Mouse (Mus musculus) lung, postnatal 0 days (tissue): ENCODE data around the gene Map7. TPM values are rescaled to one million over a fixed set of nuclear protein-coding genes. Genes with fewer than 3 reads are reported as not detected.
A peak's percentile ranks its signal among the peaks of the same experiment; 100 is the strongest.

Source experiments
- ATAC-seq: fragments of 200-750 bp; cut with Nextera tagmentation; 2 replicates; pipeline ENCODE4 v1.8.0; 2017; ENCODE audit warnings: moderate library complexity
- DNase-seq: peaks from one replicate; pipeline ENCODE4 v3.0.0-alpha.2; 2016; ENCODE audit warnings: low spot score
- H3K27ac ChIP-seq: fragments of 300-500 bp; sonication (generic); 2 replicates; pipeline ENCODE4 v1.5.1; 2014; ENCODE audit warnings: antibody characterized with exemption, mild to moderate bottlenecking, low read length, mixed read lengths
- H3K27me3 ChIP-seq: fragments of 300-500 bp; sonication (generic); replicated peaks from 2 replicates; pipeline ENCODE4 v1.6.1; 2014; ENCODE audit warnings: low read length, mixed read lengths; ENCODE audit not compliant: insufficient read depth
- H3K36me3 ChIP-seq: fragments of 300-500 bp; sonication (generic); 2 replicates; pipeline ENCODE4 v1.6.1; 2014; ENCODE audit warnings: low read length, mixed read lengths; ENCODE audit not compliant: insufficient read depth
- H3K4me1 ChIP-seq: fragments of 300-500 bp; sonication (generic); 2 replicates; pipeline ENCODE4 v1.6.1; 2014; ENCODE audit warnings: antibody characterized with exemption, low read depth, low read length, mixed read lengths; ENCODE audit not compliant: insufficient read depth
- H3K4me2 ChIP-seq: fragments of 300-500 bp; sonication (generic); replicated peaks from 2 replicates; pipeline ENCODE4 v1.6.1; 2014; ENCODE audit warnings: low read depth, mild to moderate bottlenecking, low read length, moderate library complexity, mixed read lengths
- H3K4me3 ChIP-seq: fragments of 300-500 bp; sonication (generic); 2 replicates; pipeline ENCODE4 v1.5.1; 2014; ENCODE audit warnings: low read depth, low read length
- H3K9ac ChIP-seq: fragments of 300-500 bp; sonication (generic); replicated peaks from 2 replicates; pipeline ENCODE4 v1.6.1; 2014; ENCODE audit warnings: low read depth, mild to moderate bottlenecking
- H3K9me3 ChIP-seq: fragments of 300-500 bp; sonication (generic); 2 replicates; pipeline ENCODE4 v1.6.1; 2016; ENCODE audit warnings: low read length, mixed read lengths
- CTCF ChIP-seq: IDR thresholded peaks from 2 replicates; pipeline ENCODE4 v1.5.1; 2016; ENCODE audit warnings: antibody characterized with exemption, mild to moderate bottlenecking
- EP300 ChIP-seq: IDR thresholded peaks from 2 replicates; pipeline ENCODE4 v1.6.1; 2016; ENCODE audit warnings: antibody characterized with exemption, mild to moderate bottlenecking, control low read depth
- WGBS: fragments of 180-500 bp; shearing (Covaris S2); extraction: QIAGEN DNeasy Blood & Tissue Kit; methylation state at CpG from one replicate; pipeline ENCODE4 v1.1.7; 2014; 5-methylcytosine and 5-hydroxymethylcytosine counted together
- polyA plus RNA-seq: library from polyadenylated mRNA; unstranded; fragments of >200 nt; fragmentation: Nextera tagmentation; extraction: Ambion mirVana; gene quantifications from 2 replicates; pipeline ENCODE4 v1.2.1, GENCODE M21; 2015

Gene Map7
- polyA plus RNA-seq, 1 experiment from 2014 or later, result 12.9 TPM

- H3K27ac ChIP-seq, result peak overlapping the region; percentile 82; the same call in 1 of the 2 replicates
- ATAC-seq (no peak), DNase-seq (no peak)
- no peaks in the 10 kb centered on the region for H3K27me3 ChIP-seq
- peak overlapping the region; percentile 81; the same call in 1 of the 2 replicates for H3K9ac ChIP-seq
- no peaks in the 10 kb centered on the region for H3K4me1 ChIP-seq
- H3K36me3 ChIP-seq, result no peaks in the 10 kb centered on the region
- H3K9me3 ChIP-seq, result no peaks in the 10 kb centered on the region
- H3K4me2 ChIP-seq, result peak overlapping the region; percentile 96
- 5% methylated on average over 13 of the region's 13 CpGs for WGBS
- H3K4me3 ChIP-seq, result peak overlapping the region; percentile 81
- TF ChIP-seq CTCF (no peak), EP300 (no peak)
These were observed 1.6 kb downstream of the Map7 start for GRCm38 (mm10) chr10:20149835-20150355.

DNA sequence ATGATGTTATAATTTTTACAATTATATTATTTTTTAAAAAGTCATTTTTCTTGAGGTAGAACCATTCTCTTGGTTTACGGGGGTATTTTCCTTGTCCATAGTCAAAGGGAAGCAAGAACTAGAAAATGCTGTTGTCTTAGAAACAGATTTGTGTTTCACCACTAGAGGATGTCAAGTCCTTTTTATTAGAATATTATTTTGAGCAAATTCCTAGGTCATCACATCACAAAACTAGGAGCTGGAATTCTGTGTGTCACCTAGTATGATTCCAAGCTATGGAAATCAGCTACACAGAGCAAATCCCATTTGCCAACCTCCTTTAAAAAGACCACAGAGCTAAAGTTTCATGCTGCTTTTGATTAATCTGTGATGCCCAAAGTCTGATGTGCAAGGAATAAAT lies 3.9 kb downstream of the Map7 start:
- TF ChIP-seq EP300 (no peak), CTCF (peak; percentile 58)
- Histone ChIP-seq H3K4me2 (no peak overlapping the region), H3K27ac (no peak overlapping the region), H3K9me3 (no peaks in the 10 kb centered on the region), H3K9ac (no peak overlapping the region), H3K4me1 (no peaks in the 10 kb centered on the region), H3K4me3 (no peak overlapping the region), H3K36me3 (no peaks in the 10 kb centered on the region), H3K27me3 (no peaks in the 10 kb centered on the region)
- DNase-seq, result peak; percentile 52
- no peak for ATAC-seq
- WGBS, result 97% methylated on average over 1 of the region's 1 CpGs

- Histone ChIP-seq H3K36me3 (no peaks in the 10 kb centered on the region), H3K4me3 (no peak overlapping the region), H3K9ac (no peak overlapping the region), H3K9me3 (no peaks in the 10 kb centered on the region), H3K27ac (no peak overlapping the region), H3K4me1 (no peaks in the 10 kb centered on the region), H3K27me3 (no peaks in the 10 kb centered on the region), H3K4me2 (no peak overlapping the region)
- DNase-seq (peak; percentile 31), ATAC-seq (no peak)
- WGBS, result 26% methylated on average over 2 of the region's 2 CpGs
- TF ChIP-seq CTCF (no peak), EP300 (no peak)
These were observed 5.2 kb downstream of the Map7 start for GRCm38 (mm10) chr10:20153507-20153906.

GRCm38 (mm10) chr10:20155401-20155800 lies 7.1 kb downstream of the Map7 start:
- WGBS, result 65% methylated on average over 7 of the region's 7 CpGs
- ATAC-seq (no peak), DNase-seq (no peak)
- no peak overlapping the region for H3K9ac ChIP-seq
- no peaks in the 10 kb centered on the region for H3K36me3 ChIP-seq
- no peak overlapping the region for H3K27ac ChIP-seq
- no peaks in the 10 kb centered on the region for H3K9me3 ChIP-seq
- no peak overlapping the region for H3K4me2 ChIP-seq
- no peaks in the 10 kb centered on the region for H3K27me3 ChIP-seq
- H3K4me1 ChIP-seq, result no peaks in the 10 kb centered on the region
- no peak overlapping the region for H3K4me3 ChIP-seq
- TF ChIP-seq CTCF (no peak), EP300 (no peak)

GRCm38 (mm10) chr10:20157021-20157726 lies 8.9 kb downstream of the Map7 start:
- no peak for ATAC-seq
- 80% methylated on average over 8 of the region's 8 CpGs for WGBS
- no peak for DNase-seq

GRCm38 (mm10) chr10:20158756-20159155 lies 10.5 kb downstream of the Map7 start:
- 49% methylated on average over 4 of the region's 4 CpGs for WGBS
- no peaks in the 10 kb centered on the region for H3K4me1 ChIP-seq
- H3K9me3 ChIP-seq, result no peaks in the 10 kb centered on the region

More at GRCm38 (mm10) chr10:20157021-20157726, 8.9 kb downstream of the Map7 start:
- H3K4me1 ChIP-seq, result no peaks in the 10 kb centered on the region
- no peak overlapping the region for H3K27ac ChIP-seq
- no peak overlapping the region for H3K4me2 ChIP-seq
- H3K9me3 ChIP-seq, result no peaks in the 10 kb centered on the region
- H3K27me3 ChIP-seq, result no peaks in the 10 kb centered on the region
- H3K36me3 ChIP-seq, result no peaks in the 10 kb centered on the region
- no peak overlapping the region for H3K4me3 ChIP-seq
- TF ChIP-seq EP300, result no peak
- TF ChIP-seq CTCF, result no peak
- no peak overlapping the region for H3K9ac ChIP-seq

More at GRCm38 (mm10) chr10:20158756-20159155, 10.5 kb downstream of the Map7 start:
- H3K27ac ChIP-seq, result no peak overlapping the region
- H3K4me2 ChIP-seq, result no peak overlapping the region
- TF ChIP-seq CTCF, result no peak
- no peaks in the 10 kb centered on the region for H3K36me3 ChIP-seq
- H3K27me3 ChIP-seq, result no peaks in the 10 kb centered on the region
- no peak for ATAC-seq
- H3K9ac ChIP-seq, result no peak overlapping the region
- no peak for DNase-seq
- H3K4me3 ChIP-seq, result no peak overlapping the region
